ENCODE assay signal across 24 mouse cellular contexts in the genomic region with DNA sequence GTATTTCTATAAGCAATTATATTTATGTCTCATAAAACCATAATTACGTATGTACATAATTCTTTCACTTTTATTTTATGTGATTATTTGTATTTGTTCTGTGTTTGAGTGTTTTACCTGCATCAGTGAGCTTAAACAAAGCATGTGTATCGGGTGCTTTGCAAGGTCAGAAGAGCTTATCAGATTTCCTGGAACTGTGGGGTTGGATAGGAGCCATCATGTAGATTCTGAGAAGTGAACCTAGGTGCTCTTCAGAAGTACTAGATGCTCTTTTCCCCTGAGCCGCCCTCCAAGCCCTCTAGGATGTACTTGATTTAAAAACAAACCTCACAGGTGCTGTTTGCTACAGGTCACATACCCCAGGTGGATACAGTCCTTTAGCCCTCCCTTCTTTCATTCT.
DNase-seq lines count a peak whose midpoint lies in the region; ATAC-seq and TF ChIP-seq lines count a peak whose summit lies in the region.
"Had no signal": no experiment of that assay in that cellular context is flagged by ENCODE, and none has a peak within 500 bp of the region (broad histone marks: within the 10 kb centered on the region; RNA-seq: fewer than 3 reads in every experiment).

No protein-coding gene starts in this region.

- TF ChIP-seq CTCF in kidney, postnatal 0 days (IDR thresholded peaks at IDR 0.05; ENCODE audit: low read depth) = no peak

- H3K27ac ChIP-seq in kidney, postnatal 0 days = peak overlapping the region; percentile 36; the same call in 1 of the 2 replicates
- no peak overlapping the region for H3K27ac ChIP-seq in limb, embryonic 10.5 days
- H3K27ac ChIP-seq: embryonic facial prominence, embryonic 15.5 days; forebrain, embryonic 10.5 days; heart, embryonic 10.5 days; hindbrain, embryonic 12.5 days had no signal

- no peak for ATAC-seq in kidney, postnatal 0 days (replicated peaks; ENCODE audit: low FRiP score, low read depth)
- ATAC-seq: forebrain, embryonic 14.5 days; hindbrain, embryonic 16.5 days had no signal

- no peaks in the 10 kb centered on the region for H3K4me1 ChIP-seq in kidney, postnatal 0 days (replicated peaks; ENCODE audit: insufficient read depth, low read length)
- no peaks in the 10 kb centered on the region for H3K4me1 ChIP-seq in limb, embryonic 10.5 days
- H3K4me1 ChIP-seq: embryonic facial prominence, embryonic 15.5 days; forebrain, embryonic 10.5 days; heart, embryonic 10.5 days; hindbrain, embryonic 12.5 days had no signal

- H3K27me3 ChIP-seq in kidney, postnatal 0 days (ENCODE audit: insufficient read depth, low read length) = no peaks in the 10 kb centered on the region
- no peaks in the 10 kb centered on the region for H3K27me3 ChIP-seq in limb, embryonic 10.5 days (ENCODE audit: low read depth, poor library complexity, severe bottlenecking)
- H3K27me3 ChIP-seq: embryonic facial prominence, embryonic 15.5 days; hindbrain, embryonic 12.5 days had no signal

- DNase-seq in kidney, postnatal 0 days (ENCODE audit: low spot score) = peak; percentile 7
- no peak for DNase-seq in kidney, adult 8-10 months
- DNase-seq in urinary bladder, postnatal 14 days (ENCODE audit: low spot score) = peak; percentile 5
- DNase-seq in urinary bladder, postnatal 36 days (ENCODE audit: low spot score in 2 of 2) = no peak
- peak; percentile 15 for DNase-seq in c-Kit-positive CD71-positive TER-119-positive erythroid progenitor cells, embryonic 14.5 days (ENCODE audit: low spot score)
- peak; percentile 1 for DNase-seq in skeletal muscle tissue, adult 2 months (ENCODE audit: low read depth, low spot score)
- no peak for DNase-seq in limb, embryonic 10.5 days (ENCODE audit: low spot score)
- DNase-seq in adrenal gland, adult 18-20 months (ENCODE audit: low spot score in 2 of 2) = no peak
- DNase-seq: adrenal gland, adult 2 months; adrenal gland, postnatal 25 days; cerebellum, adult 11 months; cerebellum, adult 8-10 months; cerebellum, postnatal 14 days; embryo, embryonic 11 days; heart, adult 18-20 months; heart, postnatal 10 days; heart, postnatal 4 days had no signal

- H3K4me2 ChIP-seq in kidney, postnatal 0 days (ENCODE audit: low read length) = no peak overlapping the region
- H3K4me2 ChIP-seq: embryonic facial prominence, embryonic 15.5 days; hindbrain, embryonic 12.5 days had no signal

- 74% methylated on average over 3 of the region's 3 CpGs for WGBS in kidney, postnatal 0 days
- 94% methylated on average over 3 of the region's 3 CpGs for WGBS in limb, embryonic 10.5 days

- H3K4me3 ChIP-seq in kidney, postnatal 0 days (replicated peaks; ENCODE audit: low read depth, low read length) = no peak overlapping the region
- no peak overlapping the region for H3K4me3 ChIP-seq in limb, embryonic 10.5 days
- H3K4me3 ChIP-seq: embryonic facial prominence, embryonic 15.5 days; erythroblast, embryonic 14.5 days; forebrain, embryonic 10.5 days; heart, embryonic 10.5 days; hindbrain, embryonic 12.5 days had no signal

- no peaks in the 10 kb centered on the region for H3K9me3 ChIP-seq in kidney, postnatal 0 days (replicated peaks; ENCODE audit: low read length)
- H3K9me3 ChIP-seq in limb, embryonic 10.5 days (replicated peaks) = no peaks in the 10 kb centered on the region
- H3K9me3 ChIP-seq: embryonic facial prominence, embryonic 15.5 days; forebrain, embryonic 10.5 days; heart, embryonic 10.5 days; hindbrain, embryonic 12.5 days had no signal

- no peaks in the 10 kb centered on the region for H3K36me3 ChIP-seq in kidney, postnatal 0 days (ENCODE audit: insufficient read depth, low read length)
- H3K36me3 ChIP-seq in limb, embryonic 10.5 days = 0 out of 2 replicates have a peak, but pooled peaks cover 4% of the 10 kb centered on the region
- H3K36me3 ChIP-seq: embryonic facial prominence, embryonic 15.5 days; forebrain, embryonic 10.5 days; heart, embryonic 10.5 days had no signal

- H3K9ac ChIP-seq in kidney, postnatal 0 days (ENCODE audit: low read depth, low read length) = no peak overlapping the region
- H3K9ac ChIP-seq: embryonic facial prominence, embryonic 15.5 days; hindbrain, embryonic 12.5 days had no signal

Comparison
In these comparisons a context has a peak if more than half of its experiments do, and no peak if none do; other contexts are left out.
1. DNase-seq: peak in kidney, postnatal 0 days (single experiment), urinary bladder, postnatal 14 days (single experiment), c-Kit-positive CD71-positive TER-119-positive erythroid progenitor cells, embryonic 14.5 days (single experiment) and skeletal muscle tissue, adult 2 months (single experiment); none in kidney, adult 8-10 months (0 of 2), urinary bladder, postnatal 36 days (0 of 2), limb, embryonic 10.5 days (single experiment) and adrenal gland, adult 18-20 months (0 of 2).